Mouse (Mus musculus): ENCODE measurements at regions not wholly inside any gene's neighbourhood (a gene's known extent, or its start where the extent isn't known, plus 50 kb on each side); places are given as distances from the start of the nearest gene placed in this dataset.

DNA sequence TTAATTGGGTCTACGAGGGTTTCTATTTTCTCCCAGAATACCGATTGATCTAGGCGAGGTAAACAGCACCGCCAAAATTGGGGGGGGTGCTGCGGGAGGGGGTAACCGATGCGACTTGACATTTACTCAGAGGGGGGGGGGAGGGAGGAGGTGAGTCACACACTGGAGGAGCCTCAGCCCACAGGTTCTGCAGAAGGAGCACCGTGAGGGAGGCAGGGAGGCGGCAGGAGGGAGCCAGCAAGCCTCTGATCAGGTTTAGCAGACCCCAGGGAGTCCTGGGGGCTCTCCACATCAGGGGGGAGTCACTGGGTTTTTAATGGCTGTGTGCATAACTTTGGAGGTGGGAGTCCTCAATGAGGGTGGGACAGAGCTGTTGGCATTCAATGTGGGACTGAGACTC is 51.3 kb upstream of the Ier5l start:
- no peak overlapping the region for H3K4me3 ChIP-seq (ENCODE audit: insufficient read depth, low read depth, low read length)
- TF ChIP-seq CTCF (IDR thresholded peaks at IDR 0.05; ENCODE audit: low read depth, low read length) (no peak), POLR2A (IDR thresholded peaks at IDR 0.05; ENCODE audit: extremely low read depth, insufficient read depth, low read length) (no peak)
- H3K79me2 ChIP-seq (ENCODE audit: control insufficient read depth, insufficient read depth, low read length): no peaks in the 10 kb centered on the region
- 57% methylated on average over 9 of the region's 9 CpGs for WGBS
- no peaks in the 10 kb centered on the region for H3K27me3 ChIP-seq (ENCODE audit: control insufficient read depth, insufficient read depth, low read length)
- no peaks in the 10 kb centered on the region for H3K36me3 ChIP-seq (ENCODE audit: control insufficient read depth, insufficient read depth, low read length)
- no peak overlapping the region for H3K9ac ChIP-seq (ENCODE audit: low read depth, low read length)
- H3K27ac ChIP-seq (replicated peaks; ENCODE audit: insufficient read depth, low read depth, low read length): no peak overlapping the region
- no peaks in the 10 kb centered on the region for H3K4me1 ChIP-seq (ENCODE audit: control insufficient read depth, insufficient read depth, low read length)
- DNase-seq (ENCODE audit: extremely low read depth, low read depth, low spot score): no peak

DNA sequence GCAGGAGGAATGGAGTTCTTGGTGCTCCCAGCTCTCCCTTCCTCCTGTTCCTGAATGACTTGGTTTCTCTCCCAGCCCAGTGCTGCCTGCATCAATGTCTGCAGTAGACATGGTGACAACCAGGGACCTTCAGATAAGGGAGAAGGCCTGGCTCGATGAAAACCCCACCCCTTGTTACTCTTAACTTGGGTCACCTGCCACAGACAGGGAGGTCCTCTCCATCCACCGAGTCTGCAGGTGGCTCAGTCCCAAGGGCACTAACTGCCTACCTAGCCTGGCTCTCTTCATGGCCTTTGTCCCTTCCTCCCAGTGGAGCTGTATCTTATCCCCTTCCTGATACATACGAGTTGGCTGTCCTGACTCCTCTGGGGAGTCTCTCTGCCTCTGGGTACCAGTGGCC is 51.8 kb upstream of the Ier5l start:
- no peaks in the 10 kb centered on the region for H3K4me1 ChIP-seq (ENCODE audit: control insufficient read depth, insufficient read depth, low read length)
- 58% methylated on average over 3 of the region's 3 CpGs for WGBS

DNA sequence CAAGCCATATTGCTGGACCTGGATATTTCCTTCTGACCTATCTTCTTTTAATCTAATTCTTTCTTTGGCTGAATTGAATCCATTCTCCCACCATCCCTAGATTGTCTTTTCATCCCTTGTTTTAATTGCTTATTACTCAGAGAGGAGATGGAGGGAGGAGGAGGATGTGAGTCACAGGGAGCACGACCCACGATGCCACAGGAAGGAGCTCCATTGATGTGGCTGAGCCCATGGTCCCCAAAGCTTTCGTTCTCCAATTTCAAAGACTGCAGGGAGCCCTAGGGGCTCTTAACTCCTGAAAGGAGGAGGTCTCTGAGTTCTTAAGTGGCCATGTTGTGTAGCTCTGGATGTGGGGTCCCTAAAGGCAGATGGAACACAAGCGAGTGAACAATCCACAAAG is 53.5 kb upstream of the Ier5l start:
- H3K4me1 ChIP-seq (ENCODE audit: control insufficient read depth, insufficient read depth, low read length): no peaks in the 10 kb centered on the region
- H3K27ac ChIP-seq (replicated peaks; ENCODE audit: insufficient read depth, low read depth, low read length): no peak overlapping the region
- no peak overlapping the region for H3K9ac ChIP-seq (ENCODE audit: low read depth, low read length)
- no peak overlapping the region for H3K4me3 ChIP-seq (ENCODE audit: insufficient read depth, low read depth, low read length)
- TF ChIP-seq CTCF (IDR thresholded peaks at IDR 0.05; ENCODE audit: low read depth, low read length) (no peak), POLR2A (IDR thresholded peaks at IDR 0.05; ENCODE audit: extremely low read depth, insufficient read depth, low read length) (no peak)
- no peak for DNase-seq (ENCODE audit: extremely low read depth, low read depth, low spot score)
- 77% methylated on average over 4 of the region's 4 CpGs for WGBS
- no peaks in the 10 kb centered on the region for H3K36me3 ChIP-seq (ENCODE audit: control insufficient read depth, insufficient read depth, low read length)
- no peaks in the 10 kb centered on the region for H3K79me2 ChIP-seq (ENCODE audit: control insufficient read depth, insufficient read depth, low read length)
- H3K27me3 ChIP-seq (ENCODE audit: control insufficient read depth, insufficient read depth, low read length): no peaks in the 10 kb centered on the region

More for the DNA sequence above, 51.8 kb upstream of the Ier5l start:
- Histone ChIP-seq H3K36me3 (ENCODE audit: control insufficient read depth, insufficient read depth, low read length) (no peaks in the 10 kb centered on the region), H3K27ac (replicated peaks; ENCODE audit: insufficient read depth, low read depth, low read length) (no peak overlapping the region), H3K4me3 (ENCODE audit: insufficient read depth, low read depth, low read length) (no peak overlapping the region), H3K27me3 (ENCODE audit: control insufficient read depth, insufficient read depth, low read length) (no peaks in the 10 kb centered on the region), H3K9ac (ENCODE audit: low read depth, low read length) (no peak overlapping the region), H3K79me2 (ENCODE audit: control insufficient read depth, insufficient read depth, low read length) (no peaks in the 10 kb centered on the region)
- DNase-seq (ENCODE audit: extremely low read depth, low read depth, low spot score): no peak
- TF ChIP-seq POLR2A (IDR thresholded peaks at IDR 0.05; ENCODE audit: extremely low read depth, insufficient read depth, low read length) (no peak), CTCF (IDR thresholded peaks at IDR 0.05; ENCODE audit: low read depth, low read length) (no peak)

DNA sequence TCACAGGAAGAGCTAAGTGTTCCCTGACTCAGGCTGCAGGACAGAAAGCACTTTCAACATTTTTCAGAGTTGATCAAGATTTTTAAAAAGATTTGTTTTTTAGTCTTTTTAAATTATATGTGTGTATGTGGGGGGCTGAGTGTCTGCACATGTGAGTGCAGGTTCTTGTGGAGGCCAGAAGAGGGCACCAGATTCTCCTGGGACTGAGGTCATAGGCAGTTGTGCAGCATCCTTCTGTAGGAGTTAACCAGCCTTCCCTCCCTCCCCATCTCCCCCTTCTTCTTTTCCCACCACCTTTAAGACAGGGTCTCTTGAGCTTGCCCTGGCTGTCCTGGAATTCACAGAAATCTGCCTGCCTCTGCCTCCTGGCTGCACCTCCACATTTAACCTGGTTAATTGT is 58.9 kb upstream of the Ier5l start:
- Histone ChIP-seq H3K36me3 (ENCODE audit: control insufficient read depth, insufficient read depth, low read length) (no peaks in the 10 kb centered on the region), H3K4me1 (ENCODE audit: control insufficient read depth, insufficient read depth, low read length) (no peaks in the 10 kb centered on the region), H3K27me3 (ENCODE audit: control insufficient read depth, insufficient read depth, low read length) (no peaks in the 10 kb centered on the region), H3K4me3 (ENCODE audit: insufficient read depth, low read depth, low read length) (no peak overlapping the region), H3K27ac (replicated peaks; ENCODE audit: insufficient read depth, low read depth, low read length) (no peak overlapping the region), H3K79me2 (ENCODE audit: control insufficient read depth, insufficient read depth, low read length) (no peaks in the 10 kb centered on the region), H3K9ac (ENCODE audit: low read depth, low read length) (no peak overlapping the region)
- no peak for DNase-seq (ENCODE audit: extremely low read depth, low read depth, low spot score)
- no peak; the same call in 1 of the 2 replicates for TF ChIP-seq CTCF (IDR thresholded peaks at IDR 0.05; ENCODE audit: low read depth, low read length)
- TF ChIP-seq POLR2A (IDR thresholded peaks at IDR 0.05; ENCODE audit: extremely low read depth, insufficient read depth, low read length): no peak

DNA sequence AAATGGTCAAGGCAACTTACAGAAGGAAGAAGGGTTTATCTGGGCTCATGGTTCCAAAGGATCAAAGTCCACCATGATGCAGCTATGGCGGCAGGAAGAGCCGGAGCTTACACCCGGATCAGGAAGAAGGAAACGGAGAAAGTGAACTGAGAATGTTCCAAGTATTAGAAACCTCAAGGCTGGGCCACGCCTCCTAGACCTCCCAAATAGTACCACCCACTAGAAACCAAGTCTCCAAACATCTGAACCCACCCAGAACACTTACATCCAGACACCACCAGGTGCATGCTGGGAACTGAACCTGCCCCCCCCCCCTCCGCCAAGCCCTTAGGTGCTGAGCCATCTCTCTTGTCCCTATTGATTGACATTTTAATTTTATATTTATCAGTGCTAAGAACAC is 59.3 kb upstream of the Ier5l start:
- no peaks in the 10 kb centered on the region for H3K4me1 ChIP-seq (ENCODE audit: control insufficient read depth, insufficient read depth, low read length)
- no peaks in the 10 kb centered on the region for H3K36me3 ChIP-seq (ENCODE audit: control insufficient read depth, insufficient read depth, low read length)
- TF ChIP-seq CTCF (IDR thresholded peaks at IDR 0.05; ENCODE audit: low read depth, low read length): no peak
- no peak for TF ChIP-seq POLR2A (IDR thresholded peaks at IDR 0.05; ENCODE audit: extremely low read depth, insufficient read depth, low read length)
- H3K4me3 ChIP-seq (ENCODE audit: insufficient read depth, low read depth, low read length): no peak overlapping the region
- no peak overlapping the region for H3K9ac ChIP-seq (ENCODE audit: low read depth, low read length)
- no peak for DNase-seq (ENCODE audit: extremely low read depth, low read depth, low spot score)
- H3K27me3 ChIP-seq (ENCODE audit: control insufficient read depth, insufficient read depth, low read length): no peaks in the 10 kb centered on the region
- no peaks in the 10 kb centered on the region for H3K79me2 ChIP-seq (ENCODE audit: control insufficient read depth, insufficient read depth, low read length)
- WGBS: 97% methylated on average over 6 of the region's 6 CpGs
- H3K27ac ChIP-seq (replicated peaks; ENCODE audit: insufficient read depth, low read depth, low read length): no peak overlapping the region

DNA sequence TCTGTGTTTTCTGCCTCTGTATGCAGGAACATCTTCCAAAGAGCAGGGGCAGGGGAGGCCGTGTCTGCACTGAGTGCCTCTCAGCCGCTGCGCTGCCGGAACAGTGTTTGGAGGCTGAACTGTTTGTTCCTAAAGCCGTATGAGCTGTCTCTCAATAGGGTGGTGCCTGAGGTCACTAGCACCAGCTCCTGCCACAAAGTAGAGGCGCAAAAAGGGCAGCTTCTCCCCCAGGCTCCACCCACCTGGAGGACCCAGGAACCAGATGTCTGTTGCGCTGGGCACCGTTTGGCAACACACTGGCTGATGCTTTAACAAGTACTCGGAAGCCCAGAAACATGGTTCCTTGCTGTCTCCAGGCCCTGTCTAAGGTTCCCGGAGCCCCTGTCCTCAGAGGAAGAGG is 60.4 kb upstream of the Cstad start:
- WGBS: 62% methylated on average over 10 of the region's 10 CpGs

More for the DNA sequence above, 60.4 kb upstream of the Cstad start:
- Histone ChIP-seq H3K27ac (replicated peaks; ENCODE audit: insufficient read depth, low read depth, low read length) (no peak overlapping the region), H3K4me1 (ENCODE audit: control insufficient read depth, insufficient read depth, low read length) (no peaks in the 10 kb centered on the region), H3K4me3 (ENCODE audit: insufficient read depth, low read depth, low read length) (no peak overlapping the region), H3K36me3 (ENCODE audit: control insufficient read depth, insufficient read depth, low read length) (no peaks in the 10 kb centered on the region), H3K27me3 (ENCODE audit: control insufficient read depth, insufficient read depth, low read length) (no peaks in the 10 kb centered on the region), H3K79me2 (ENCODE audit: control insufficient read depth, insufficient read depth, low read length) (no peaks in the 10 kb centered on the region), H3K9ac (ENCODE audit: low read depth, low read length) (no peak overlapping the region)
- TF ChIP-seq POLR2A (IDR thresholded peaks at IDR 0.05; ENCODE audit: extremely low read depth, insufficient read depth, low read length): no peak
- no peak for TF ChIP-seq CTCF (IDR thresholded peaks at IDR 0.05; ENCODE audit: low read depth, low read length)
- no peak for DNase-seq (ENCODE audit: extremely low read depth, low read depth, low spot score)
